Mouse (Mus musculus) stomach, postnatal 0 days (tissue): ENCODE results near the gene Zmym1.

Experiments
- CTCF ChIP-seq: IDR thresholded peaks from 2 replicates; pipeline ENCODE4 v1.5.1; 2016; ENCODE audit warnings: antibody characterized with exemption, low read depth, mild to moderate bottlenecking, moderate library complexity
- EP300 ChIP-seq: optimal IDR thresholded peaks from 2 replicates; pipeline ENCODE3; 2016; ENCODE audit warnings: antibody characterized with exemption

GRCm38 (mm10) chr4:127005113-127005936 is 55.6 kb downstream of the Zmym1 start:
- no peak for TF ChIP-seq CTCF
- no peak for TF ChIP-seq EP300
